ENCODE assay signal across 19 mouse cellular contexts in the genomic region with DNA sequence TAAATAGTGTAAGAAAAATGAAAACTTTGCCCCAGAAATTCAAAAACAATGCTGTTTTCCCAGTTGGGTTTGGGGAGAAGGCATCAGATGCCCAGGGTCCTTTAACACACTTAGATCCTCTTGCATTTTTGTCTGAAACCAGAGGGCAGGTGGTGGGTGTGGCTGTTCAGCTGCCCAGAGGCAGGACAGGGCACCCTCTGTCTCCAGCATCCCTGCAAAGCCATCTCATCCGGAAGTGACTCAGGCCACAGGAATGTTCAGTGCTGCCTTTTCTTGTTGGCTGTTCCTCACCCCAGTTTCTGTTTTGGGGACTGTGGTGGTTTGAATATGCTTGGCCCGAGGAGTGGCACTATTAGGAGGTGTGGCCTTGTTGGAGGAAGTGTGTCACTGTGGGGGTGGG.
"Had no signal": no experiment of that assay in that cellular context is flagged by ENCODE, and none has a peak within 500 bp of the region (broad histone marks: within the 10 kb centered on the region; RNA-seq: fewer than 3 reads in every experiment).

No protein-coding gene starts in this region.

- H3K27me3 ChIP-seq: midbrain, embryonic 12.5 days; midbrain, embryonic 15.5 days; neural tube, embryonic 13.5 days had no signal

- H3K4me1 ChIP-seq: midbrain, embryonic 12.5 days; midbrain, embryonic 15.5 days had no signal

- DNase-seq: kidney, adult 9 months; kidney, postnatal 25 days; layer of hippocampus, adult 9-11 months; liver, postnatal 0 days; lung, embryonic 14.5 days; retina, postnatal 1 day; right cerebral cortex, postnatal 25 days; spleen, adult 18-20 months; thymus, adult 18-20 months; thymus, postnatal 14 days; thymus, postnatal 4 days had no signal

- ATAC-seq: liver, postnatal 0 days; lung, postnatal 0 days; midbrain, embryonic 15.5 days had no signal

- H3K9ac ChIP-seq: liver, embryonic 14.5 days; liver, postnatal 0 days; lung, embryonic 14.5 days; midbrain, embryonic 12.5 days; midbrain, embryonic 15.5 days; neural tube, embryonic 13.5 days had no signal

- H3K27ac ChIP-seq: layer of hippocampus, adult 2 months; liver, embryonic 14.5 days; macrophage; midbrain, embryonic 12.5 days; midbrain, embryonic 15.5 days; neural tube, embryonic 13.5 days had no signal

- H3K4me2 ChIP-seq: liver, embryonic 11.5 days; lung, embryonic 14.5 days; midbrain, embryonic 12.5 days; midbrain, embryonic 15.5 days; neural tube, embryonic 13.5 days had no signal

- H3K9me3 ChIP-seq: midbrain, embryonic 12.5 days; midbrain, embryonic 15.5 days; neural tube, embryonic 13.5 days had no signal

- H3K4me3 ChIP-seq: layer of hippocampus, adult 2 months; midbrain, embryonic 12.5 days; midbrain, embryonic 15.5 days; neural tube, embryonic 13.5 days had no signal

- H3K36me3 ChIP-seq: midbrain, embryonic 12.5 days; midbrain, embryonic 15.5 days; neural tube, embryonic 13.5 days had no signal
